Mouse (Mus musculus) lung, postnatal 0 days (tissue): ENCODE data around the gene Hsp90ab1.

Experiments used
- CTCF ChIP-seq: IDR thresholded peaks from 2 replicates; pipeline ENCODE4 v1.5.1; 2016; ENCODE audit warnings: antibody characterized with exemption, mild to moderate bottlenecking
- EP300 ChIP-seq: IDR thresholded peaks from 2 replicates; pipeline ENCODE4 v1.6.1; 2016; ENCODE audit warnings: antibody characterized with exemption, mild to moderate bottlenecking, control low read depth

- TF ChIP-seq CTCF (no peak), EP300 (no peak)
These were observed 5.2 kb upstream of the Hsp90ab1 start for GRCm38 (mm10) chr17:45578242-45578641.
